Mouse (Mus musculus) megakaryocyte-erythroid progenitor cell, adult 5 weeks (primary cell): ENCODE results near the gene Olfr325. TPM values are rescaled to one million over a fixed set of nuclear protein-coding genes. Genes with fewer than 3 reads are reported as not detected.

ENCODE experiments used
- polyA plus RNA-seq: library from polyadenylated mRNA; stranded (reverse); fragments of >175 nt; gene quantifications from 2 replicates; pipeline ENCODE4 v1.2.3, GENCODE M21; 2012

The Olfr325 gene
- polyA plus RNA-seq: not detected in 2 replicates

GRCm38 (mm10) chr11:58577430-58577829 is at the start of gene Olfr325:
TSS of gene Olfr325 (plus strand) at chr11:58577730.

DNA sequence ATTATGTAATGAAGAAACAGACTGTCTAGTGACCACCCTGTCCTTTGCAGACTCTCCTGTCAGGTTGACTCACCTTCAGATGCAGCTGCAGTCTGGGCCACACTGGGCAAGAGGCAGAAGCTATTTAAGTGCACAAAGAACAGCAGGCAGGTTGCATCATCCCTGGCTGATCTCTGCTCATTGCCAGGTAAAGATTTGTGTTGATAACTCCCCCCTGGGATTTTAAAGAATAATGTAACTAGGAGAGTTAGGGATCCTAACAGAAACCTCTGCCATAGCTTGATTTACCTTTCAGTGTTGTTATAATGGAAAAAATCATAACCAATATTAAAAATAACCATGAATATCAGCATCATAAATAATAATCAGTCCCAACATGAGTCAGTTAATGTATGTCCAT is 42.8 kb upstream of the Olfr325 start, which contains the start of gene Olfr330:
Gene Olfr330, minus strand, starts transcription at position 101 of the 400 bp plus-strand sequence.

GRCm38 (mm10) chr11:58546322-58546721 is 31.2 kb upstream of the Olfr325 start, which contains the start of gene Olfr329-ps:
TSS of gene Olfr329-ps (minus strand) at chr11:58546422.

GRCm38 (mm10) chr11:58555536-58555935 is 22.0 kb upstream of the Olfr325 start, which contains the start of gene Olfr328:
TSS of gene Olfr328 (minus strand) at chr11:58555636.

GRCm38 (mm10) chr11:58570405-58570804 is 7.1 kb upstream of the Olfr325 start, which contains the start of gene Olfr224:
TSS of gene Olfr224 (minus strand) at chr11:58570553.

DNA sequence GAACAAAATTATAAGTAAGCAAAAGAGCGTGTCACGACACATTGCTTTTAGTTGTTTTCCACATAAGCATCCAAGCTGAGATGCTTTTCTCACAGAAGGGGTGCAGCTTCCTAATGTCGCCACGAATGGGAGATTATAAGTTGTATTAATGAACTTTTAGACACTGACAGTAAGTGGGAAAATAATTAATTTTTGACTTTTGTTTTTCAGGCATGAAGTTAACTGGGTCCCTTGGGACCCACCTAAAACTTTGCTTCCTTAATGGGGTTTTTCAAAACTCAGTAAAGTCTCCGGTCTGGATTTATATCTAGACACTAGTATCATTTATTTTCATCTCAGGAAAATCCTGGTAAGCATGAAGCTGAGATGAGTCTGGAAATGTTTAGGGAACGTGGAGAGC is 17.3 kb downstream of the Olfr325 start, which contains the start of gene Olfr324:
Gene Olfr324, plus strand, starts transcription at position 301 of the 400 bp plus-strand sequence.

GRCm38 (mm10) chr11:58615975-58616374 is 38.4 kb downstream of the Olfr325 start, which contains the start of gene 2210407C18Rik:
TSS of gene 2210407C18Rik (minus strand) at chr11:58616075.

DNA sequence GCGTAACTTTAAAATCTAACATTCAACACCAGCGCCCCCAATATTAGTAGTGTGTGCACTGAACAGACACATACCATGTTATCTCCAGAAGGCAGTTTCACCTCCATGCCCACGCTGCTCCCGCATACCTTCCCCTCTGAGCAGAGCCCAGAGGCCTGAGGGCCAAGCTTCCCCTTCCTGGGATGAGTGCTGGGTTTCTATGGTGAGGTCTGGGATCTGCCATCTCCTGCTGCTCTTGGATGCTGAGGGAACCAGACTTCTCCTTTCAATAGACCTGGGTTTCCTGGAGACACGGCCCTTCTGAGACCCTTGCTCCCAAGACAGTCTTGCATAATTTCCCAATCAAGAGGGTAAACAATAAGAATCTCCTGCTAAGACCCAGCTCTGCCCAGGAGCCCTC is 52.9 kb downstream of the Olfr325 start, which contains the start of gene Olfr323:
Gene Olfr323, minus strand, starts transcription at position 101 of the 400 bp plus-strand sequence.

Other genes with a start within 250 kb of the Olfr325 start
- 7.8 and 11.3 TPM in 2 replicates for gene Zfp672, start 247.4 kb upstream of the Olfr325 start, polyA plus RNA-seq
- gene Sh3bp5l, start 247.0 kb upstream of the Olfr325 start, polyA plus RNA-seq: 18.6 and 19.5 TPM in 2 replicates
- not detected in 2 replicates for gene Lypd8, start 198.7 kb upstream of the Olfr325 start, polyA plus RNA-seq
- gene 1810065E05Rik, start 156.6 kb upstream of the Olfr325 start, polyA plus RNA-seq: not detected in 2 replicates
- gene Gm12253, start 145.2 kb upstream of the Olfr325 start, polyA plus RNA-seq: not detected in 2 replicates
- not detected in 2 replicates for gene Lypd9, start 124.8 kb upstream of the Olfr325 start, polyA plus RNA-seq
- not detected in 2 replicates for gene Olfr30, start 115.5 kb upstream of the Olfr325 start, polyA plus RNA-seq
- not detected in 2 replicates for gene Olfr332, start 85.2 kb upstream of the Olfr325 start, polyA plus RNA-seq
- not detected in 2 replicates for gene Olfr331, start 75.2 kb upstream of the Olfr325 start, polyA plus RNA-seq
- not detected in 2 replicates for gene Olfr330, start 42.9 kb upstream of the Olfr325 start, polyA plus RNA-seq
- gene Olfr329-ps, start 31.3 kb upstream of the Olfr325 start, polyA plus RNA-seq: not detected in 2 replicates
- not detected in 2 replicates for gene Olfr328, start 22.1 kb upstream of the Olfr325 start, polyA plus RNA-seq
- gene Olfr224, start 7.2 kb upstream of the Olfr325 start, polyA plus RNA-seq: not detected in 2 replicates
- gene Olfr324, start 17.4 kb downstream of the Olfr325 start, polyA plus RNA-seq: not detected in 2 replicates
- gene 2210407C18Rik, start 38.3 kb downstream of the Olfr325 start, polyA plus RNA-seq: not detected in 2 replicates
- not detected in 2 replicates for gene Olfr323, start 52.8 kb downstream of the Olfr325 start, polyA plus RNA-seq
- 5.2 and 7.9 TPM in 2 replicates for gene Trim58, start 62.7 kb downstream of the Olfr325 start, polyA plus RNA-seq
- gene Olfr322, start 81.1 kb downstream of the Olfr325 start, polyA plus RNA-seq: 0.14 TPM in 1 of 2 replicates, not detected in the other
- gene Olfr320, start 103.4 kb downstream of the Olfr325 start, polyA plus RNA-seq: not detected in 2 replicates
- not detected in 2 replicates for gene Olfr319, start 121.4 kb downstream of the Olfr325 start, polyA plus RNA-seq
- 0.05 and 0.06 TPM in 2 replicates for gene Olfr318, start 146.3 kb downstream of the Olfr325 start, polyA plus RNA-seq
- gene Olfr317, start 161.5 kb downstream of the Olfr325 start, polyA plus RNA-seq: not detected in 2 replicates
- gene Olfr316, start 175.0 kb downstream of the Olfr325 start, polyA plus RNA-seq: not detected in 2 replicates
- gene Olfr315, start 195.5 kb downstream of the Olfr325 start, polyA plus RNA-seq: not detected in 2 replicates
- not detected in 2 replicates for gene Olfr314, start 205.2 kb downstream of the Olfr325 start, polyA plus RNA-seq
- gene Fam183b, start 224.2 kb downstream of the Olfr325 start, polyA plus RNA-seq: not detected in 2 replicates
- gene Olfr313, start 237.3 kb downstream of the Olfr325 start, polyA plus RNA-seq: not detected in 2 replicates